Mouse (Mus musculus): ENCODE measurements around the gene Bbof1.

The Bbof1 gene

GRCm38 (mm10) chr12:84400653-84401052 lies 8.2 kb upstream of the Bbof1 start:
- no peak for DNase-seq

GRCm38 (mm10) chr12:84402923-84403322 lies 5.9 kb upstream of the Bbof1 start:
- no peak for DNase-seq

- DNase-seq, result no peak
Measured at GRCm38 (mm10) chr12:84404541-84404940, 4.3 kb upstream of the Bbof1 start.

- DNase-seq, result no peak
Measured at GRCm38 (mm10) chr12:84407259-84407658, 1.6 kb upstream of the Bbof1 start.

- DNase-seq, result peak; percentile 26 to 38
Measured at GRCm38 (mm10) chr12:84407874-84408818, 725 bp upstream of the Bbof1 start.

GRCm38 (mm10) chr12:84416834-84417604 lies 8.1 kb downstream of the Bbof1 start, which contains the start of gene Rnf113a2:
Rnf113a2 (plus strand) TSS chr12:84417196.
- peak; percentile 81 to 83 for DNase-seq

GRCm38 (mm10) chr12:84417605-84417922 lies 8.7 kb downstream of the Bbof1 start:
- DNase-seq, result no peak

- no peak for DNase-seq
Measured at GRCm38 (mm10) chr12:84423990-84424389, 15.1 kb downstream of the Bbof1 start.

GRCm38 (mm10) chr12:84429825-84430224 lies 21.0 kb downstream of the Bbof1 start:
- no peak for DNase-seq

GRCm38 (mm10) chr12:84438697-84439096 lies 29.8 kb downstream of the Bbof1 start:
- no peak for DNase-seq

- DNase-seq, result no peak
Measured at GRCm38 (mm10) chr12:84442526-84442925, 33.7 kb downstream of the Bbof1 start.

- no peak for DNase-seq
Measured at GRCm38 (mm10) chr12:84447386-84447785, 38.5 kb downstream of the Bbof1 start.

- DNase-seq, result no peak
Measured at GRCm38 (mm10) chr12:84448181-84448580, 39.3 kb downstream of the Bbof1 start.

GRCm38 (mm10) chr12:84449887-84450286 lies 41.0 kb downstream of the Bbof1 start:
- peak in 1 of 2 experiments; percentile 20 for DNase-seq

GRCm38 (mm10) chr12:84450351-84450717 lies 41.5 kb downstream of the Bbof1 start:
- no peak for DNase-seq

- DNase-seq, result peak; percentile 94 to 98
Measured at GRCm38 (mm10) chr12:84450718-84451646, 42.1 kb downstream of the Bbof1 start, which contains the start of the genes Aldh6a1 and Lin52. Aldh6a1 (minus strand) TSS chr12:84451004. Lin52 (plus strand) TSS chr12:84451422.

GRCm38 (mm10) chr12:84451801-84452200 lies 42.9 kb downstream of the Bbof1 start:
- DNase-seq, result no peak

GRCm38 (mm10) chr12:84456911-84457310 lies 48.0 kb downstream of the Bbof1 start:
- peak; percentile 9 to 34 for DNase-seq

- no peak for DNase-seq
Measured at GRCm38 (mm10) chr12:84459845-84460244, 51.0 kb downstream of the Bbof1 start.

GRCm38 (mm10) chr12:84461416-84461815 lies 52.5 kb downstream of the Bbof1 start:
- no peak for DNase-seq

GRCm38 (mm10) chr12:84462856-84463255 lies 54.0 kb downstream of the Bbof1 start:
- no peak for DNase-seq

- DNase-seq, result peak in 1 of 2 experiments; percentile 16
Measured at GRCm38 (mm10) chr12:84468701-84469100, 59.8 kb downstream of the Bbof1 start.

GRCm38 (mm10) chr12:84478937-84479336 lies 70.1 kb downstream of the Bbof1 start:
- DNase-seq, result no peak

Data from cerebellum, adult 18-20 months (tissue).